Mouse (Mus musculus) adrenal gland, postnatal 10 days (tissue): ENCODE results near the gene Ccdc47. TPM values are rescaled to one million over a fixed set of nuclear protein-coding genes. Genes with fewer than 3 reads are reported as not detected.
"Not testable (repeated sequence)": the region's sequence is repeated elsewhere in the genome, so short reads cannot be mapped to it uniquely, and the experiment has no call there.

Experiments used
- DNase-seq: peaks from one replicate; pipeline ENCODE4 v3.0.0; 2021; ENCODE audit warnings: mixed read lengths
- long read RNA-seq, 2 experiments: library from polyadenylated mRNA; stranded (forward); transcript quantifications; one replicate each; pipeline ENCODE4 v2.0.0; 2021
- total RNA-seq, 2 experiments: library from RNA; stranded (reverse); gene quantifications; 2 replicates each; pipeline ENCODE4 v1.2.3; 2021

Ccdc47 gene
- 10 to 100 TPM; 75.9 to 86.3 TPM for total RNA-seq
- long read RNA-seq, experiment 1, full-length matches to known transcripts, result 169 of 183 reads
- long read RNA-seq, experiment 1, partial matches to known transcripts, result 8 of 183 reads
- long read RNA-seq, experiment 1, other reads (novel, unspliced or antisense), result 6 of 183 reads
- long read RNA-seq, experiment 2, full-length matches to known transcripts, result 81 of 96 reads
- long read RNA-seq, experiment 2, partial matches to known transcripts, result 9 of 96 reads
- long read RNA-seq, experiment 2, other reads (novel, unspliced or antisense), result 6 of 96 reads

DNA sequence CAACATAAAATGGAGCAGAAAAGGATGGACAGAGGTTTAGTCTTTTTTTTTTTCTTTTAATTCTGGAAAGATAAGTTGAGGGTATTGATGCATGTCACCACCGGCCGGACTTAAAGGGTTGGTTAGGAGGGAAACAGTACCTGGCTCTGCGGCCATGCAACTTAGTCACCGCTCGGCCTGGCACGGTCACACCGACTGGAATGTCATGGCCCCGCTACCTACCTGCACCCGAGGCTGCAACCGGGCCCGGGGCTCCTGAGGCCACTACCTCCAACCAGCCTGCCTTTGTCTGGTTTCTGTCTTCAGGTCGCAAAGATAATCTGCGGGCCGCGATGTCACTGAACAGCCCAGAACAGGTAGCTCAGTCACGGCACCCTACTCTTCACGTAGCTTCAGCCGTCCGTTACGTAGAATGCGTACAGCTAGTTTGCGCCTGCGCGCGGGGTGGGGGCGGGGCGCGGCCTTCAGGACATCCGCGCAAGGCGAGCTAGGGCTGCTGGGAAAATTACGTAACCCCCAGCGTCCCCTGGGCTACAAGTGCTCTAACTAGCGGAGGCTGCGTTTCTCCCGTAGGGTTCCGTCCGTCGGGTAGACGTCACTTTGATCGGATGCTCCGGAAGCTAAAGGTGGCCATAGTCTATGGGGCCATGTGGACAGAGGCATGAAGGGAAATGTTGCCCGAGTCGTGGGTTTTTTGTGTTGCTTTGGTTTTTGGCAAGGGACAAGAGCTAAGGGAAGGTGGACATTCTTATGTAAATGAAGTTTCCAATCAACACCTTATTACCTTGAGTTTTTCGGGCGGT lies at the start of gene Ccdc47:
Ccdc47 (minus strand) TSS at position 418 of the 803 bp plus-strand sequence.
- peak; percentile 96 for DNase-seq

DNA sequence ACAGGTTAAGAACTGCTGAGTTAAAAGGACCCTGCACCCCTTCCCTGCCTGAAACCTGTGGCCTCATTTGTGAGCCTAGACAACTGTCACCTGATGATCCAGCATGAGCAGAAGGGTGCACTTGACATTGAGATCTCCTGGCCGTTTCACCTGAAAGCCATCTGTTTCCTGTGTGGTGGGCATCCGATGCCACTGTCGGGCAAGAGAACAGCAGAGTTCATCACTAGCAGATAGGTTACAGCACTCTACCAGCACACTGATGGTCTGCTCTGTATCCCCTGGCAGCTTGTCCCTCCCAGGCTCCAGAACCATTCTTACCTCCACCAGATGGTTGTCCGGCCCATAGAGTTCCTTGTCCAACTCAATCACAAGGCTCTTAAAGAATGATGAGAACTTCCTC lies 49.4 kb upstream of the Ccdc47 start:
- no peak for DNase-seq

DNA sequence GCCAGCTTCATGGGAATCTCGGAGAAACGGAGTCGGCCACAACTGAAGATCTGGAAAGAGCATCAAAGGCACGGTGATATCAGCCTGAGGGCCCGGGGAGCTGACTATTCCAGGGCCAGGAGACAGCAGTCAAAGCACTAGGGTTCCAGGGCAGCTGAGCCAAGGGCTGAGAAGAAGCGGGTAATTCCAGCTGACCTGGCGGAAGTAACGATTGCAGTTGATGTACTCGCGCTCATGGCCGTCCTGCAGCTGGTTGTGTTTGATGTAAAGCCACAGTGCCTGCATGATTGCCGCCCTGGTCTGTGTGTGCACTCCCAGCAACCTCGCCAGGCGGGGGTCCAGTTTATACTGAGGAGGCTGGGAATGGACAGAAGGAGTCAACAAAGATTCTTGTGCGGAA lies 48.8 kb upstream of the Ccdc47 start:
- no peak for DNase-seq

DNA sequence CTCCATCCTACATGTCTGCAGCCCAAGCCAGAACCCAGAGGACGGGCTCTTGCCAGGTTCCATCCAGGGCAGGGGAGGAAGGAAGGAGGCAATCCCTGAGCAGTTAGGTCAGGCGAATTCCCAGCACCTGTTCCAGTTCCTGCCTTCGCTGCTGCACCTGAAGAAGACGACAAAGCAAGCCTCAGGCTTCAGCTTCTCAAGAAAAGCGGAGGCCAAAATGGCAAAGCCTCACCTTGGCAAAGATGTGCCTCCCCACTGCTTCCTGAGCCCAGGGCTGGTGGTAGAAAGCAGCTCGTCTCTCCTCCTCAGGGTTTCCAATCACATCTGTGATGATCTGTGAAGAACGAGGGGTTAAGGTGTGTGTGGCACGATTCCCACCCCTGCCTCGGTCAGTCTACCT lies 47.8 kb upstream of the Ccdc47 start:
- DNase-seq, result no peak

DNA sequence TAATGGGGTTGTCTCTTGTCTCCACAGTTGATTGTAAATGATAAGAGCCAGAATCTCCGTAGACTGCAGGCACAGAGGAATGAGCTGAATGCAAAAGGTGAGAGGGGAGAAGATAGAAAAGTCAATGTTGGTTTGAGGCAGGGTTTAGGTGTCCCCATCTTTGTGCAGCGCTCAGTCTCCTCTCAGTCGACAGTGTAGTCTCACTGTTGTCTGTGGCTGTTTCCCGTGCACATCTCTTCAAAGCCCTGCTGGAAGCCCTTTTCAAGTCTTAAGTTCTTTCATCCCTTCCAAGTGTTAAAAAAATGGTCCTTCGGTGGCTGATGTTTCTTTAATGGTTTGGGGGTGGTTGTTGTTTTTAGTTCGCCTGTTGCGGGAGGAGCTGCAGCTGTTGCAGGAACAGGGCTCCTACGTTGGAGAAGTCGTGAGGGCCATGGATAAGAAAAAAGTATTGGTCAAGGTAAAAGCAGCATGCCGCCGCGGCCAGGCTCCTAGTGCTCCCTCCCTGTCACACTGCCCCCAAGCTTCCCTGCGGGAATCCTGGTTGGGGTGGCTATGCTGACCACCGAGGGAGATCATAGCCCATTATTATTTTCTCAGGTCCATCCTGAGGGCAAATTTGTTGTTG lies 44.8 kb upstream of the Ccdc47 start:
- DNase-seq, result no peak

DNA sequence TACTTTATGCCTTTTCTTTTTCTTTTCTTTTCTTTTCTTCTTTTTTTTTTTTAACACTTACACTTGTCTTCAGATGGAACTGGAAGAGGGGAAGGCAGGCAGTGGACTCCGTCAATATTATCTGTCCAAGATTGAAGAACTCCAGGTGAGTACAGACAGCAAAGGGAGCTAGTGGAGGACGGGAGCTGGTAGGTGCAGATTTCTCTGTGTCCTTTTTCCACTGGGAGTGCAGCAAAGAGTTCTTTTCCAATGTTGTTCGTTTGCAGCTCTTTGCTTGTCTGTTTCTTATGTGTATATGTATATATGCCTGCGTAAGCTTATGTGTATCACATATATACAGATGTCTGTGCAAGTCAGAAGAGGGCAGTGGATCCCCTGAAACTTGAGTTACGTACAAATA lies 40.6 kb upstream of the Ccdc47 start:
- DNase-seq, result no peak

DNA sequence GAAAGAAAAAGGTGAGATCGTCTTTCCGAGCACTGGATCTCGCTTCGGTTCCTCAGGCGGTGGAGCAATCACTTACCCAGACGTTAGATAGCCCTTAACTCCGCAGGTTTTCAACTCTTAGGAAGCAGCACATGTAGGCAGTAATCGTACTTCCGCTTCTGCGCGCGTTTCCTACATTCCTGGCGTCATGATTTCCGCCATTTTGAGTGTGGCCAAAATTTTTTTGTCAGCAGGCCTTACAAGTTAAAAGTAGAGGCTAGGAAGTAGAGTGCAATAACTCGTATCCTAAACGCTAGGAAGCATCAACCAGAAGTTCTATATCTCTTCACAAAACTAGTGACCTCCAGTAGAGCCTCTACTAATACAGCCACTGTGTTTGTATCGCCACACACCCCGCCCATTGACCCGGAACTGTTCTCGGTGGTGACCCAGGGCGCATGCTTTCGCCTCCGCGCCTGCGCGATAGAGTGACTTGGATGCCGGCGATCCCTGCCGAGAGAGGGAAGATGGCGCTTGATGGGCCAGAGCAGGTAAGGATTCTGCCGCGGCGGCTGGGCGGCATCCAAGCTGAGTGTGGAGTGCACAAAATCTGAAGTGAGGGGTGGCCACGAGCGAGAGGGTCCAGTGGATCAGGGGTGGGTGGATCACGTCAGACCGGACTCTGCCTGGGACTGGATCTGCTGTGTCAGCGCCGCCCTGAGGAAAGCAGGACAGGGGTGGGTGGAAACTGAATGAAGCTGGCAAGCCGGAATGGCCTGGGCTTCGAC lies 39.7 kb upstream of the Ccdc47 start, which contains the start of the genes Ftsj3 and Psmc5:
Ftsj3 (minus strand) TSS at position 395 of the 767 bp plus-strand sequence.
Psmc5 (plus strand) TSS at position 470 of the 767 bp plus-strand sequence.
- DNase-seq, result peak; percentile 99

DNA sequence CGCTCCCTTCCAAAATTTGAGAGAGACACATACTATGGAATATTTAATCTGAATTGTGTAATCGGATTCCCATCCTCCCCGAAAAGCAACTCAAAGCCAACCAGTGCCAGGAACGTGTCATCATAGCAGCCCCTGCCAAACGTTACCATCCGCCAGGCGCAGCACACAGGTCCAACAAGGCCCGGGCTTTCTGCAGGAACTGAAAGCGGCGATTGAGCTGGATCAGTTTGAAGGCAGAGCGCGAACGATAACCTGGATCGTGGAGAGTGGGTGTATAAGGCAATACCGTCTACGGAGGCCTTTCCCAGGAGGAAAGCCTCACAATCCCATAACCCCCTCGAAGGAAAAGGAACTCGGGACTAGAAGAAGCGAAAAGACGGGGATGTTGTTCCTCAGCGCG lies 39.0 kb upstream of the Ccdc47 start:
- peak; percentile 52 for DNase-seq

DNA sequence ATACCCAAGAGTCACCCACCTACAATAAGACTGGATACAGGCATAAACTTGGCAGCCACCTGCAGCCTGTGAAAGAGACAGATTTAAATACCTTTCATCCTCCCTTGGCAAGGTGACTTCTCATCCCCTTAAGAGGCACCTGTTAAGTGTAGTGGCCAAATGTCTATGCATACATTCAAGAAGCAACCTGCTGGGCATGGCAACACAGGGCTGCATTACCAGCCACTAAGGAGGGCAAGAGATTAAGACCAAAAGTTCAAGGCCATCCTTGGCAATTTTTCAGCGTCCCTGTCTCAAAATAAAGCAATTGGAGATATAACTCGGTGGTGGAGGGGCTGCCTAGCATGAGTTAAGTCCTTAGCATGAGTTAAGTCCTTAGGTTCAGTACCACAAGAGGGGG lies 38.6 kb upstream of the Ccdc47 start:
- DNase-seq, result peak; percentile 15

DNA sequence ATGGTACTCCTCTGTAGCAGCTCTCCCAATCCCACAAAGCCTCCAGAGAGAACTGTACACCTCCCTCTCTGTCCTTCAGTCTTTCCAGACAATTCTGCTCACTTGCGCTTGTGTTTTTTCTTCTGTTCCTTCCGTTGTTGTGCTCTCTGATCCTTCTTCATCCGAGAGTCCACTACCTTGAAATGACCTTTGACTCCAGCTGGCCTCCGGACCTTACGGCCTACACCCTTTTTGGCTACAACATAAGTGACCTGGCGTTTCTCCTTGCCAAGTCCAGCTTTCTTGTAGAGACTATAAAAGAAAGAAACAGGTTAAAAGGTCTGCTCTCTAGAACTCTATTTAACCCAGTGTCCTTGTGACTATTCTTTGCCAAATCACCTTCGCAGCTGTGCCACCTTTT lies 33.2 kb upstream of the Ccdc47 start:
- peak; percentile 21 for DNase-seq

DNA sequence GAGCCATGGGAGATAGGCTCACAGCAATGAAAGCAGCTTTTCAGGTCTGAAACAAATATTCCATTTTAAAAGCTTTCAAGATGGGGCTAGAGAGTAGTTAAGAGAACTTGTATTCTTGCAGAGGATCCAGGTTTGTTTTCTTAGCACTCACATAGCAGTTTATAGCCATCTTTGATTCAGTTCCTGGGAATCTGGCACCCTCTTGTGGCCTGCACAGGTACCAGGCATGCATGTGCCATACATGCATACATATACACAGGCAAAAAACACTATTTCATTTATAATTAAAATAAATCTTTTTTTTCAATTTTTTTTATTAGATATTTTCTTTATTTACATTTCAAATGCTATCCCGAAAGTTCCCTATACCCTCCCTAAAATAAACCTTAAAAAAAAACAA lies 30.7 kb upstream of the Ccdc47 start:
- peak; percentile 6 for DNase-seq

DNA sequence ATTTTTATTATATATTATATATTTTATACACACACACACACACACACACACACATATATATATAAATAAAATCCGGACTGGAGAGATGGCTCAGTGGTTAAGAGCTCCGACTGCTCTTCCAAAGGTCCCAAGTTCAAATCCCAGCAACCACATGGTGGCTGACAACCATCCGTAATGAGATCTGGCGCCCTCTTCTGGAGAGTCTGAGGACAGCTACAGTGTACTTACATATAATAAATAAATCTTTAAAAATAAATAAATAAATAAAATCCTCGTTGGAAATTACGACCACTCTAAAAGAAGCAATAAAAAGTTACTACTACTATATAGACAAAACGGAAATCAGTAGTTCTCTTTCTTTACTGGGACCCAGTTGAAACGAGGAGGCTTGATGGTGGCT lies 17.8 kb upstream of the Ccdc47 start:
- not testable (repeated sequence) for DNase-seq

DNA sequence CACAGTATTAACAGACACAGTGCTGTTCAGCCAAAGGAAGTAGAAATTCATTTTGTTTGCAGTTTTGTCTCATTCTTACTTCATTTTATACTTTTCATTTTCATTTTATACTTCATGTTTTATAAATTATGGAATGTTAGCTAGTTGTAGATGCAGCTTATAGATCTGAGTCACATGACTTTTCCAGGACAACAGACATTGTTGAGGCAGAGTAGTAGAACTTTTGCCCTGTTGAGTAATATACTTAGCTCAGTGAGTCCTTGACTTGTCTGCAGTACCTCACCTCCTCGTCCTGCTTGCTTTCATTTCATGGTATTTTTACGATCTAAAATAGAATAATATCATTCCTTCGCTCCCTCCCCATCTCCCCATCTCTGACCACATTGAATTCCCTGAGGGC lies 4.5 kb upstream of the Ccdc47 start:
- DNase-seq, result no peak

DNA sequence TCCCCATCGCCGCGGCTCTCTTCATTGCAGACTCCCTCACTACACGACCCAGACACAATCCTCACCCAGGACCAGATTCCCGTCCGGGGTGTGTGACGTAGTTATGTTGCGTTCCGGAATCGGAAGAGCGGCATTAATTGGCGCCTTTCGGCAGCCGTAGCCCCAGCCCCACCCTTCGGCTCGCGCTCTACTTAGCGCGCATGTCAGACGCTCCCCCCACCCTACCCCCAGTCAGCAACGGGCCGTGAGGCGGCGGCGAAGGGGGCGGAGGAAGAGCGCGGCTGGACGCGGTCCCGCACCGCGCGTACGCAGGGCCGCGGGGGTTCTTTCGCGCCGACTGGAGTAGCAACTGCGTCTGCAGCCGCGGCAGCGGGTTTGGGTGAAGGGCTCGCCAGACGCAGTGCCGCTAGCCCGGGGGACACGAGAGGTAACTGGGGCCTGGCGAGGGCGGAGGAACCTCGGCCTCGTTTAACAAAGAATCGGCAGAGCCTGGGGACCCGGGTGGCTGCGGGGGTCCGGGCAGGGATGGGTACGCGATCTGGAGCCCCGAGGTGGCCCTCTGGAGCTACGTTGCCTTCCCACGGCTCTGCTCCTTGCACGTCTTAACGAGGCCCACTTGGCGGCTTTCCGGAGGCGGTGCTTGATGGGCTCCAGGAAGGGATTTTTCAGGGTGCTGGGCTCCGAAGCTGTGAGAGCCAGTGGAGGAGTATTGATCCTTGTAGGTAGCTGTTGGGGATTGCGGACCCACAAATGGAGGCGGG lies 766 bp upstream of the Ccdc47 start, which contains the start of gene Ddx42:
Ddx42 (plus strand) TSS at position 197 of the 761 bp plus-strand sequence.
- peak; percentile 94 for DNase-seq

DNA sequence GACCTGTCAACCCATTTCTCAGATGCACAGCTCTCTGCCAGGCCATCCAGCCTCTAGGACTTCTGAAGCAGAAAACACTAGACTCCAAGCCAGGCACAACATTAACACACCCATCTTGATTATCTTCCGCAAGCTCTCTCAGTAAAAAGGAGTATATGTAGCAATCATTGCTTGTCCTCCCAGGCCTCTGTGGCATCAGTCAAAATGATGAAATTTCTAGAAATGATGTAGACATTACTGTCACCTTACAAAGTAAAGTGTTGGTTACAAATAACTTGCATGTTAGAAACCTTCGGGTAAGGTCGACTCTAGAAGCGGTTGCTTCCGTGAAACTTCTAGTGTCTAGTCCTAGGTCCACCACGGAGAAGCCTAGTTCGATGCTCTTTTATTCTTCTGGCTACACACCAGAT lies 689 bp downstream of the Ccdc47 start:
- no peak for DNase-seq

DNA sequence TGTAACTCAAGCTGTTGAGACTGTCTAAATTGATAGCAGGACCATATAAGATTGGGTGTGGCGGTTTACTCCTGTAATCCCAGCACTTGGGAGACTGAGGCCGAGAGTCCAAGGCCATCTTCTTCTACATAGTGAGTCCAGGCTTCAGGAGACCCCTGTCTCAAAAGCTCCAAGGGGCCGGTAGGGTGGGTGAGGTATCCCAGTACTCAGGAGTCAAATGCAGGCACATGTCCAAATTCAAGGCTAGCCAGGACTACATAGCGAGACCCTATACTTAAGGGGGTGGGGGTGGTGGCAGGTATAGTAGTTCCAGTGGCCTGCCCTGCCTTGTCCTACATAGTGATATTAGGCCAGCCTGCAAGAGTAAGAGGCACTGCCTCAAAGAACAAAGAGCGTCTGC lies 1.3 kb downstream of the Ccdc47 start:
- no peak for DNase-seq

DNA sequence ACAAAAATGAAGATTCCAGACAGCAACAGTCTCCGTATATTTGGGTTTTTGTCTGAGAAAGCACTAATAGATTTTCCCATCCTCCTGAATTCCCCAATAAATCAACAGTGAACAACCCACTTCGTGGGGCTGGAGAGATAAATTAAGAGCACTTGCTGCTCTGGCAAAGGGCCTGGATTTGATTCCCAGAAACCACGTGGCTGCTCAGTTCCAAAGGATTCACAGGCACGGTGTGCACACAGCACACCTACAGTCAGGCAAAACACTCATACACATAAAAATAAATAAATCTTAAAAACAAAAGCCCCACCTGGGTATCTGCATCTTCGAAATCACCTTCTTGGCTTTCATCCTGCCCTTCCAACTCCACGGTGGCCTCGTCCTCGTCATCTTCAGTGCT lies 3.4 kb downstream of the Ccdc47 start:
- no peak for DNase-seq

DNA sequence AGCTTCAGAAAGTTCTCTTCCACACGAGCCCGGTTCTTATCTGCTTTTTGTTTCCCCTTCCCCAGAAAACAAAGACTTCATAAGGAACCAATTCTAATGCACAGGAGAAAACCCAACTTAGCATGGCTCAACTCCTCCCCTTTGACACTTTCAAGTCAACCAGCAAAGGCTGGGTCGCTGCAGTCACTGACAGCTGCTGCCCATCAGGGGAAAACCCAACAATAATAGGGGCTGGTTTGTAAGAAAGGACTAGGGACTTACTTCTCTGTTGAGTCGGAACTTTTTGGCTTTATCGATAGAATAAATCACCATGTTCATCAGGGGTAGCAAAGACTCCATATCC lies 14.1 kb downstream of the Ccdc47 start, which contains the start of gene Strada:
Strada (minus strand) TSS at position 46 of the 343 bp plus-strand sequence.
- DNase-seq, result no peak

DNA sequence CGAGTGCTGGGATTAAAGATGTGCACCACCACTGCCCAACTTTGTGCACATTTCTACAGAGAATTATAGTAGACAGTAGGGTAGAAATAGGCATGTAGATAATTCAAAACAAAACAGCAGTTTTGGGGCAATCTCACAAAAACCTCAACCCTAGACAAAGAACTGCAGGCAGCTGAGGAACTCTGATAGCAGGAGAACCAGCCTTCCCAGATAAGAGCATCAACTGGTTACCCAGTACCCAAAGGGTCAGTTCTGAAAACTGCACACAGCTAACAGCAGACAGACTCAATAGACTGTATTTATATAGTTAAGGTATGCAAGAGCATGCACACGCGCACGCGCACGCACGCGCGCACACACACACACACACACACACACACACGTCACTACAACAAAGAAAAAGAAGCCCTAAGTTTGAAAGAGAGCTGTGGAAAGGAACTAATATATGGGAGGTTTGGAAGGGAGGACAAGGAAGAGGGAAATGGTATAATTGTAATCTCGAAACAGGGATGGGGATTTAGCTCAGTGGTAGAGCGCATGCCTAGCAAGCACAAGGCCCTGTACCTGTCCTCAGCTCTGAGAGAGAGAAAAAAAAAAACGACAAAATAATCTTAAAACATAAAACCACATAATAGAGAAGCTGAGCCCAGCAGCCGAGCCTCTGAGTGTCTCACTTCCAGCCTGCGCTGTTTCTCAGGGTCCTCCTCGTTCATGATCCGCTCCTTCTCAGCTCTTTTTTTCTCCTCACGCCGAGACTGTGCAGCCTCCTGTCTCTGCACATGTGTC lies 14.6 kb downstream of the Ccdc47 start:
- DNase-seq, result no peak

DNA sequence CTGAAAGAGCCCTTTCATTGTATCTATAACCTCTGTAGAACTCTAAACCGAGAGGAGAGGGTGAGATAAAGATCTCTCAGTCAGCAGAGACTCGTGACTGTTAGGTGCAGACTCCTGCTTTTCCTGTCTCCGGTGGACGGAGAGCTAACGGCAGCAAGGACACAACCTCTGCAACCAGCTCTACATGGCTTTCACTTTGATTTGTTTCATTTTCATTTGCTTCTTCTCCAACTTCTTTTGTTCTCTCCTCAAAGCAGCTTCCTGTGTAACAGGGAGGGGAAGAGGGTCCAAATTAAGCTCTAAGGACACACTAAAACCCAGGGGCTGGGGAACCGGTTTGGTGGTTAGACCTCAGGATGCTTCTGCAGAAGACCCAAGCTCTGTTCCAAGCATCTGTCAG lies 15.4 kb downstream of the Ccdc47 start:
- no peak for DNase-seq

DNA sequence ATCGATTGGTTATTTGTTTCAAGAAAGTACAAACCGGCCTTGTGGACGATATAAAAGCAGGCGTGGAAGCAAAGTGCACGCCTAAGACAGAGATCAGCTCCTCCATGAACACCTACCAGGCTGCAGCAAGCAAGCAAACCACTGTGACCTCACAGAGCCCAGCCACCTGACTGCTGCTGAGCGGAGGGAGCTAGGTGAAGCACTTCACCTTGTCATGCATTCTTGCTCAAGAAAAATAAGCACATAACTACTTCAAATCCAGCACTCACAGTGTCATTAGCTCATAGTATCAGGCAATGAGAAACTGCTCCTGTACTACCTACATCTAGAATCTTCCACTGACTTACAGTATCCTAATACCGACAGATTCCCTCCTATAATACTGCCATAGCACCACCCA lies 16.1 kb downstream of the Ccdc47 start:
- not testable (repeated sequence) for DNase-seq
